9 mouse cellular contexts compared by ENCODE assay signal in the genomic region with DNA sequence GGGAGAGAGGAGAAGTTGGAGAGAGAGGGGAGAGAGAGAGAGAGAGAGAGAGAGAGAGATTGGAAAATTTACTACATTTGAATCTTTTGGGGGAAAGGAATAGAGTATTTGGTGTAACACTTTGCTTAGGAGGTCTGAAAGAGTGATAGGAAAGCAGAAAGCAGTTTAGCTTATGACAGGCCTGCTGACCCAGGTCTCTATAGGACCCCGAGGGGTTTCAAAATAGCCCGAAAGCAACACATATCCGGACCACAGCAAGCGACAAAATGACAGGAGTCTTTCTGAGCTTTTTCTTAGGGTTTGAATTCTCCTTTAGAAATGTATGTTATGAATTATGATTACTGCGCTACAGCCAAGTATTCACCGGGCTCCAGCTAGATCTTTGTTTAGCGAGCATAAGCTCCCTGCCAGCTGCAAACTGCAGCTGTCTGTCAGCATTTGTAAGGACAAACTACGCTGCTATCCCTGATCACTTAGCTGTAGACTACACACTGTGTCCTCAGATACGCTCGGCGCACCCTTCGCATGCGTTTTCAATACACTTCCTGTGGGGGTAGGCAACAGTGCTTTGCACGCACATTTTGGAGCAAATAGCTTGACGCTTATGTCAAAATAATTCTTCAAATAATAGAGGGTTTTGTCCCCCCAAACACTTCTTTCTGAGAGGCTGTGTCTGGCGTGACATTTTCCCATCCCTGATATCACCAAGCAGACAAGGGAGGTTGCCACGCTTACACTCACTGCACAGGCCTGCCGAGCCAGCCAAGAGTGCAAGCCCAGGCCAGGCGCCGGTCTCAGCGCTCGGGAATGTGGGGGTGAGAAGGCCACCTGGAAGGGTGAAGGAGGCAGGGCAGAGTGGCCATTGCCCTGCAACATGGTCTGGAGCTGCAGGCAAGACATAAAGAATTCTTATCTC.
DNase-seq lines count a peak whose midpoint lies in the region; ATAC-seq and TF ChIP-seq lines count a peak whose summit lies in the region.
"Had no signal": no experiment of that assay in that cellular context is flagged by ENCODE, and none has a peak within 500 bp of the region (broad histone marks: within the 10 kb centered on the region; RNA-seq: fewer than 3 reads in every experiment).

No protein-coding gene starts in this region.

- no peaks in the 10 kb centered on the region for H3K27me3 ChIP-seq in intestine, embryonic 14.5 days (replicated peaks; ENCODE audit: control insufficient read depth, insufficient read depth, low read length)
- no peaks in the 10 kb centered on the region for H3K27me3 ChIP-seq in limb, embryonic 10.5 days (ENCODE audit: low read depth, poor library complexity, severe bottlenecking)
- H3K27me3 ChIP-seq in midbrain, embryonic 14.5 days (ENCODE audit: control insufficient read depth, insufficient read depth, low read length), result no peaks in the 10 kb centered on the region

- no peak for TF ChIP-seq POLR2A in brain, embryonic 14.5 days (IDR thresholded peaks at IDR 0.05; ENCODE audit: borderline replicate concordance, extremely low read depth, insufficient read depth, insufficient read length, poor library complexity, severe bottlenecking)

- peaks cover 16% of the 10 kb centered on the region for H3K4me1 ChIP-seq in intestine, embryonic 14.5 days (replicated peaks; ENCODE audit: control insufficient read depth, insufficient read depth, low read length)
- peaks cover 22% of the 10 kb centered on the region for H3K4me1 ChIP-seq in limb, embryonic 10.5 days
- peaks cover 10% of the 10 kb centered on the region for H3K4me1 ChIP-seq in midbrain, embryonic 14.5 days (ENCODE audit: control insufficient read depth, insufficient read depth, low read length)

- intact Hi-C loops in gastrocnemius, postnatal 36 days (cut with DNase I), result no loop called here

- TF ChIP-seq CTCF in brain, embryonic 14.5 days (IDR thresholded peaks at IDR 0.05; ENCODE audit: borderline replicate concordance, extremely low read depth, insufficient read depth, insufficient read length), result no peak

- no peak overlapping the region for H3K9ac ChIP-seq in intestine, embryonic 14.5 days (ENCODE audit: low read length)
- peak overlapping the region; percentile 3; the same call in 1 of the 2 replicates for H3K9ac ChIP-seq in midbrain, embryonic 14.5 days (replicated peaks; ENCODE audit: low read length)
- H3K9ac ChIP-seq: liver, embryonic 14.5 days had no signal

- DNase-seq in Muller cell, postnatal 12 days (ENCODE audit: inconsistent ontology term), result peak; percentile 72
- DNase-seq in brain, embryonic 14.5 days (ENCODE audit: low read depth), result peak; percentile 77
- peak; percentile 28 to 42 for DNase-seq in gastrocnemius, postnatal 36 days
- peak; percentile 65 for DNase-seq in intestine, embryonic 14.5 days (ENCODE audit: low spot score)
- peak; percentile 71 for DNase-seq in limb, embryonic 10.5 days (ENCODE audit: low spot score)
- DNase-seq in midbrain, embryonic 14.5 days, result peak; percentile 60
- DNase-seq in urinary bladder, postnatal 36 days (ENCODE audit: low spot score in 2 of 2), result peak; percentile 28 to 54
- no peak for DNase-seq in thymus, postnatal 25 days

- H3K9me3 ChIP-seq in intestine, embryonic 14.5 days (ENCODE audit: control insufficient read depth, low read length), result no peaks in the 10 kb centered on the region
- no peaks in the 10 kb centered on the region for H3K9me3 ChIP-seq in limb, embryonic 10.5 days (replicated peaks)
- H3K9me3 ChIP-seq in midbrain, embryonic 14.5 days (ENCODE audit: control insufficient read depth, low read length), result no peaks in the 10 kb centered on the region

- WGBS in intestine, embryonic 14.5 days, result 36% methylated on average over 22 of the region's 22 CpGs
- WGBS in limb, embryonic 10.5 days, result 71% methylated on average over 22 of the region's 22 CpGs
- 22% methylated on average over 22 of the region's 22 CpGs for WGBS in midbrain, embryonic 14.5 days

- peak overlapping the region; percentile 76 for H3K27ac ChIP-seq in intestine, embryonic 14.5 days (ENCODE audit: low read depth)
- peak overlapping the region; percentile 53 for H3K27ac ChIP-seq in limb, embryonic 10.5 days
- H3K27ac ChIP-seq in midbrain, embryonic 14.5 days (replicated peaks; ENCODE audit: low read depth, low read length), result peak overlapping the region; percentile 32; the same call in 1 of the 2 replicates
- H3K27ac ChIP-seq: liver, embryonic 14.5 days had no signal

- no peak; the same call in 1 of the 2 replicates for ATAC-seq in intestine, embryonic 14.5 days (replicated peaks; ENCODE audit: low FRiP score, low TSS enrichment, low read depth)
- peak; percentile 66; the same call in 1 of the 2 replicates for ATAC-seq in midbrain, embryonic 14.5 days (ENCODE audit: low FRiP score, low TSS enrichment)

- H3K4me2 ChIP-seq in intestine, embryonic 14.5 days (ENCODE audit: low read length), result no peak overlapping the region
- peak overlapping the region; percentile 48 for H3K4me2 ChIP-seq in midbrain, embryonic 14.5 days (ENCODE audit: low read length)

- no peaks in the 10 kb centered on the region for H3K36me3 ChIP-seq in intestine, embryonic 14.5 days (ENCODE audit: control insufficient read depth, insufficient read depth, low read length)
- no peaks in the 10 kb centered on the region for H3K36me3 ChIP-seq in limb, embryonic 10.5 days
- no peaks in the 10 kb centered on the region for H3K36me3 ChIP-seq in midbrain, embryonic 14.5 days (ENCODE audit: control insufficient read depth, insufficient read depth, low read length)

- no peak overlapping the region for H3K4me3 ChIP-seq in intestine, embryonic 14.5 days (ENCODE audit: low read depth, low read length)
- H3K4me3 ChIP-seq in limb, embryonic 10.5 days, result no peak overlapping the region
- peak overlapping the region; percentile 10; the same call in 1 of the 2 replicates for H3K4me3 ChIP-seq in midbrain, embryonic 14.5 days (replicated peaks; ENCODE audit: low read depth, low read length)
